Mouse (Mus musculus) bone marrow, adult 2 months (tissue): ENCODE measurements at regions not wholly inside any gene's neighbourhood (a gene's known extent, or its start where the extent isn't known, plus 50 kb on each side); places are given as distances from the start of the nearest gene placed in this dataset.

ENCODE experiments used
- CTCF ChIP-seq: fragments of 200-500 bp; IDR thresholded peaks from 2 replicates; pipeline ENCODE4 v1.5.1; 2011; ENCODE audit warnings: low read length, control low read depth; ENCODE audit not compliant: control insufficient read depth, insufficient read depth
- POLR2A ChIP-seq: fragments of 200-500 bp; IDR thresholded peaks from 2 replicates; pipeline ENCODE4 v1.6.1; 2011; ENCODE audit warnings: low read depth, mild to moderate bottlenecking, control low read depth, low read length, borderline replicate concordance; ENCODE audit not compliant: control insufficient read depth

- TF ChIP-seq CTCF, result no peak
- TF ChIP-seq POLR2A, result no peak
Measured at GRCm38 (mm10) chr1:35390371-35390770, 540.6 kb downstream of the Plekhb2 start.
